Mouse (Mus musculus) neural tube, embryonic 12.5 days (tissue): Measurements from ENCODE around the gene D630039A03Rik. TPM values are rescaled to one million over a fixed set of nuclear protein-coding genes. Genes with fewer than 3 reads are reported as not detected.

Source experiments
- polyA plus RNA-seq: library from polyadenylated mRNA; unstranded; fragments of >200 nt; fragmentation: Nextera tagmentation; extraction: Ambion mirVana; gene quantifications from 2 replicates; pipeline ENCODE4 v1.2.1, GENCODE M21; 2016

The D630039A03Rik gene
- polyA plus RNA-seq, 1 experiment from 2014 or later, result 0.52 TPM

Other genes starting within 250 kb of the D630039A03Rik start
- gene Akap2, start 198.6 kb downstream of the D630039A03Rik start, polyA plus RNA-seq, result 26.8 and 28.9 TPM in 2 replicates
- 301 and 333 TPM in 2 replicates for gene Txn1, start 40.1 kb upstream of the D630039A03Rik start, polyA plus RNA-seq
- gene Txndc8, start 92.8 kb upstream of the D630039A03Rik start, polyA plus RNA-seq, result not detected in 2 replicates